Mouse (Mus musculus) c-Kit-negative CD71-positive TER-119-positive erythroid progenitor cells, embryonic 14.5 days (primary cell): ENCODE measurements around the gene Ccdc38.

Experiments
- DNase-seq: peaks from one replicate; pipeline ENCODE4 v3.0.0-alpha.2; 2013; ENCODE audit warnings: low read depth, low spot score

Gene Ccdc38

GRCm38 (mm10) chr10:93609236-93609635, 68.8 kb downstream of the Ccdc38 start:
- no peak for DNase-seq

- no peak for DNase-seq
These were observed 70.5 kb downstream of the Ccdc38 start for GRCm38 (mm10) chr10:93610896-93611295.

- DNase-seq = no peak
These were observed 71.1 kb downstream of the Ccdc38 start for GRCm38 (mm10) chr10:93611419-93612007.

GRCm38 (mm10) chr10:93614850-93615249, 74.4 kb downstream of the Ccdc38 start:
- DNase-seq = no peak

- no peak for DNase-seq
These were observed 80.2 kb downstream of the Ccdc38 start for GRCm38 (mm10) chr10:93620438-93621179.

- DNase-seq = no peak
These were observed 83.3 kb downstream of the Ccdc38 start for GRCm38 (mm10) chr10:93623725-93624124.

GRCm38 (mm10) chr10:93624151-93624550, 83.7 kb downstream of the Ccdc38 start:
- no peak for DNase-seq

- DNase-seq = no peak
These were observed 89.9 kb downstream of the Ccdc38 start for GRCm38 (mm10) chr10:93630310-93630709.

GRCm38 (mm10) chr10:93632086-93632485, 91.7 kb downstream of the Ccdc38 start:
- no peak for DNase-seq

- no peak for DNase-seq
These were observed 93.1 kb downstream of the Ccdc38 start for GRCm38 (mm10) chr10:93633563-93633962.
